Mouse (Mus musculus) liver, adult 2 months (tissue): ENCODE measurements at regions not wholly inside any gene's neighbourhood (a gene's known extent, or its start where the extent isn't known, plus 50 kb on each side); places are given as distances from the start of the nearest gene placed in this dataset.

Experiments used
- DNase-seq: peaks from one replicate; pipeline ENCODE4 v3.0.0-alpha.2; 2011; ENCODE audit warnings: low read depth, low spot score; ENCODE audit errors: extremely low read depth
- H3K27ac ChIP-seq: fragments of 200-500 bp; replicated peaks from 2 replicates; pipeline ENCODE4 v1.5.1; 2012; ENCODE audit warnings: low read depth, mild to moderate bottlenecking, control low read depth, inconsistent platforms, low read length; ENCODE audit not compliant: insufficient read depth
- H3K27me3 ChIP-seq: fragments of 200-500 bp; 2 replicates; pipeline ENCODE4 v1.6.1; 2012; ENCODE audit warnings: mild to moderate bottlenecking, moderate library complexity, low read length, inconsistent platforms; ENCODE audit not compliant: control insufficient read depth, insufficient read depth
- H3K36me3 ChIP-seq: fragments of 200-500 bp; 2 replicates; pipeline ENCODE4 v1.6.1; 2012; ENCODE audit warnings: low read length, inconsistent platforms; ENCODE audit not compliant: control insufficient read depth, insufficient read depth
- H3K4me1 ChIP-seq: fragments of 200-500 bp; 2 replicates; pipeline ENCODE4 v1.6.1; 2011; ENCODE audit warnings: low read length; ENCODE audit not compliant: control insufficient read depth, insufficient read depth
- H3K4me3 ChIP-seq: fragments of 200-500 bp; 2 replicates; pipeline ENCODE4 v1.5.1; 2011; ENCODE audit warnings: low read depth, mild to moderate bottlenecking, control low read depth, low read length, moderate library complexity; ENCODE audit not compliant: insufficient read depth
- H3K79me2 ChIP-seq: fragments of 200-500 bp; 2 replicates; pipeline ENCODE4 v1.6.1; 2012; ENCODE audit warnings: inconsistent platforms, mild to moderate bottlenecking, low read length, moderate library complexity; ENCODE audit not compliant: control insufficient read depth, insufficient read depth
- H3K9ac ChIP-seq: fragments of 200-500 bp; 2 replicates; pipeline ENCODE4 v1.6.1; 2012; ENCODE audit warnings: low read depth, mild to moderate bottlenecking, control low read depth, inconsistent platforms, low read length
- CTCF ChIP-seq: fragments of 200-500 bp; IDR thresholded peaks from 2 replicates; pipeline ENCODE4 v1.5.1; 2011; ENCODE audit warnings: low read depth, low read length, control low read depth
- POLR2A ChIP-seq: fragments of 200-500 bp; IDR thresholded peaks from 2 replicates; pipeline ENCODE4 v1.6.1; 2011; ENCODE audit warnings: low read length, control low read depth; ENCODE audit not compliant: insufficient read depth; ENCODE audit errors: extremely low read depth
- WGBS: fragments of 180-500 bp; shearing (Covaris S2); methylation state at CpG from one replicate; pipeline ENCODE4 v1.1.7; 2018; 5-methylcytosine and 5-hydroxymethylcytosine counted together

- H3K79me2 ChIP-seq, result no peaks in the 10 kb centered on the region
- no peaks in the 10 kb centered on the region for H3K4me1 ChIP-seq
- no peak overlapping the region for H3K9ac ChIP-seq
- no peaks in the 10 kb centered on the region for H3K36me3 ChIP-seq
- no peak overlapping the region for H3K27ac ChIP-seq
- H3K27me3 ChIP-seq, result no peaks in the 10 kb centered on the region
- DNase-seq, result no peak
- WGBS, result 92% methylated on average over 5 of the region's 5 CpGs
- H3K4me3 ChIP-seq, result no peak overlapping the region
- TF ChIP-seq CTCF (no peak), POLR2A (no peak)
These were observed 416.4 kb upstream of the Klf6 start for GRCm38 (mm10) chr13:5444759-5445478.

- no peak overlapping the region for H3K9ac ChIP-seq
- no peak for DNase-seq
- WGBS, result 84% methylated on average over 1 of the region's 1 CpGs
- TF ChIP-seq CTCF (no peak), POLR2A (no peak)
- H3K27ac ChIP-seq, result no peak overlapping the region
- no peaks in the 10 kb centered on the region for H3K27me3 ChIP-seq
- H3K36me3 ChIP-seq, result no peaks in the 10 kb centered on the region
- H3K4me3 ChIP-seq, result no peak overlapping the region
- no peaks in the 10 kb centered on the region for H3K79me2 ChIP-seq
- H3K4me1 ChIP-seq, result no peaks in the 10 kb centered on the region
These were observed 412.7 kb upstream of the Klf6 start for GRCm38 (mm10) chr13:5448601-5449000.

GRCm38 (mm10) chr13:5480779-5481178 lies 380.5 kb upstream of the Klf6 start:
- no peak for DNase-seq
- Histone ChIP-seq H3K27me3 (no peaks in the 10 kb centered on the region), H3K4me1 (no peaks in the 10 kb centered on the region), H3K4me3 (no peak overlapping the region), H3K9ac (no peak overlapping the region), H3K79me2 (no peaks in the 10 kb centered on the region), H3K27ac (no peak overlapping the region), H3K36me3 (no peaks in the 10 kb centered on the region)
- TF ChIP-seq CTCF, result no peak
- no peak for TF ChIP-seq POLR2A
- WGBS, result 79% methylated on average over 2 of the region's 2 CpGs

DNA sequence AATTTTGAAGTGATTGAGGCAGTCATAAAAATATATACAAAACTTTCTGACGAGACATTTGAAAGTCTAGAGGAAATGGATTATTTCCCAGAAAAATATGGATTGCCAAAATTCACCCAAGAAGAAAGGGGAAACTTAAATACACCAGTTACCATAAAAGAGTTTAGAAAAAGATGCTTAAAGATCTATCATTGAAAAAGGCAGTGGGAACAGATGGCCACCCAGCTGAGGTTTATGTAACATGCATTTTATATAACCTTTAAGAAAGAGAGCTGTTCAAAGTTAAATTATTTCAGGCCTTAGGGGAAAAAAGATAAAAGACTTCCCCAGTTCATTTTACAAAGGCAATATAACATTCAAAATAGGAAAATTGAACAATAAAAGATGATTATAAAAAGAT lies 369.0 kb upstream of the Klf6 start:
- Histone ChIP-seq H3K27ac (no peak overlapping the region), H3K79me2 (no peaks in the 10 kb centered on the region)
- whole genome bisulfite sequencing, result 81% methylated on average over 1 of the region's 1 CpGs

DNA sequence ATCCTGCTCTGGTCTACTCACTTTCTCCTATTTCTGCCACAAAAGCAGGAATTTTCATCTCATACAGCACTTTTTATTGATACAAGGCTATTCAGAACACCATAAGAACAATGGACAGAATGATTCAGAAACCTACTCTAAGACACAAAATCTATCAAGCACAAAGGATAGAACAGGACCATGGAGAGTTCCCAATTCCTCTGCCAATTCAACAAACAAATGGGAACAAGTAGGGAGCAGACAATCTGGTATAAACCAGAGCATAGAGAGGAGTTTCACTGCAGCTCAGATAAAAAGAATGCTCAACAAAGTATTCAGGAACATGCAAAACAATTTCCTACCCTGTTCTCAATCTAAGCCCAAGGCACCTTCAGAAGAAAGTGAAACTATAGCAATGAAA lies 363.7 kb upstream of the Klf6 start:
- TF ChIP-seq CTCF, result no peak
- TF ChIP-seq POLR2A, result no peak
- no peak overlapping the region for H3K9ac ChIP-seq
- no peaks in the 10 kb centered on the region for H3K27me3 ChIP-seq
- no peak overlapping the region for H3K27ac ChIP-seq
- H3K4me1 ChIP-seq, result no peaks in the 10 kb centered on the region
- DNase-seq, result no peak
- H3K79me2 ChIP-seq, result no peaks in the 10 kb centered on the region
- no peak overlapping the region for H3K4me3 ChIP-seq
- H3K36me3 ChIP-seq, result no peaks in the 10 kb centered on the region

More for the DNA sequence above, 369.0 kb upstream of the Klf6 start:
- Histone ChIP-seq H3K36me3 (no peaks in the 10 kb centered on the region), H3K4me3 (no peak overlapping the region), H3K9ac (no peak overlapping the region), H3K4me1 (no peaks in the 10 kb centered on the region), H3K27me3 (no peaks in the 10 kb centered on the region)
- TF ChIP-seq POLR2A, result no peak
- no peak for TF ChIP-seq CTCF
- DNase-seq, result no peak

GRCm38 (mm10) chr13:5511784-5512183 lies 349.5 kb upstream of the Klf6 start:
- no peaks in the 10 kb centered on the region for H3K4me1 ChIP-seq
- no peaks in the 10 kb centered on the region for H3K27me3 ChIP-seq
- no peak overlapping the region for H3K9ac ChIP-seq
- no peaks in the 10 kb centered on the region for H3K36me3 ChIP-seq
- DNase-seq, result peak; percentile 17
- TF ChIP-seq CTCF, result no peak
- TF ChIP-seq POLR2A, result no peak
- H3K79me2 ChIP-seq, result no peaks in the 10 kb centered on the region
- no peak overlapping the region for H3K4me3 ChIP-seq
- H3K27ac ChIP-seq, result no peak overlapping the region
